Mouse (Mus musculus) kidney, adult 2 months (tissue): Measurements from ENCODE around the gene Mecom.

Experiments
- CTCF ChIP-seq: fragments of 200-500 bp; conservative IDR thresholded peaks from 2 replicates; pipeline ENCODE4 v1.5.1; 2011; ENCODE audit warnings: low read depth, mild to moderate bottlenecking, control low read depth, low read length, moderate library complexity, mixed read lengths; ENCODE audit not compliant: insufficient read depth, insufficient read length
- POLR2A ChIP-seq: fragments of 200-500 bp; IDR thresholded peaks from one replicate; pipeline ENCODE4 v1.6.1; 2011; ENCODE audit warnings: low read depth, low read length, control low read depth

DNA sequence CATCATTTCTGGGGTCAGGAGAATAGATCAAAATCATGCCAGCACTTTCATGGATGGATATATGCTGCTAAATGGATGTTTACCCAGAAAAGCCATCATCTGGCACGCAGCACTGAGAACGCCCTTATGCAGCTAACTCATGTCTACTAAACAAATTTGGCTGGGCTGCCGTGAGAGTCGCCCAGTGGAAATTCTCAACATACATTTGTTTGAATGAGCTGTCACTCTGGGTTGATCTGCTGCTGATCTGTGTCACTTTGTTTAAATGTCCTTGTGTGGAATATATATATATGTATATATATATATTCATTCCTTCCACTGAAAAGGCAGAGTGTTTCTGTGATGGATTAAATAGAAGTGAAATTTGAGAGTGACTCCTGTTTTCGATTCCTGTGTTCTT lies 290.0 kb downstream of the Mecom start:
- TF ChIP-seq CTCF, result no peak
- TF ChIP-seq POLR2A, result no peak
